Mouse (Mus musculus): ENCODE data around the gene Pkdrej.

The Pkdrej gene

DNA sequence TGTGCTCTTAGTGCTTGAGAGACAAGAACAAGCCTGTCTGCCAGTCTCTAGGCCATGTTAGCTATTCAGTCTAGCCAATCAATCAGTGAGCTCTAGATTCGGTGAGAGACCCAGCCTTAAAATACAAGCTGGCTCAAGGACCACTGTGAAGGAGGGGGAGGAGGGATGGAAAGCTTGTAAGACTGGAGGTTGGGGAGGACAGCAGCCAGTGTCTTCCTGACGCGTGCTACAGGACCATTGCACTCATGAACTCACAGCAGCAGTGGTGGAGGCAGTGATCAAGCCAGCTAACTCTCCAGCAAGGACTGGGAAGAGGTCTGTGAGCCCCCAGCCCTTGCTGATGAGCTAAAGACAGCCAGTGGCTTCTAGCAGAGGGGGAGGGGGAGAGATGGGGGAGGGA is 56.5 kb downstream of the Pkdrej start:
- DNase-seq = no peak
